Mouse (Mus musculus) kidney, adult 2 months (tissue): Measurements from ENCODE around the gene Supt7l.

Source experiments
- CTCF ChIP-seq: fragments of 200-500 bp; conservative IDR thresholded peaks from 2 replicates; pipeline ENCODE4 v1.5.1; 2011; ENCODE audit warnings: low read depth, mild to moderate bottlenecking, control low read depth, low read length, moderate library complexity, mixed read lengths; ENCODE audit not compliant: insufficient read depth, insufficient read length
- POLR2A ChIP-seq: fragments of 200-500 bp; IDR thresholded peaks from one replicate; pipeline ENCODE4 v1.6.1; 2011; ENCODE audit warnings: low read depth, low read length, control low read depth

- no peak for TF ChIP-seq CTCF
- no peak for TF ChIP-seq POLR2A
These were observed 31.8 kb upstream of the Supt7l start for GRCm38 (mm10) chr5:31559401-31559800.
